Mouse (Mus musculus): ENCODE data around the gene Scgb3a1. TPM values are rescaled to one million over a fixed set of nuclear protein-coding genes. Genes with fewer than 3 reads are reported as not detected.

Scgb3a1 gene
- polyA plus RNA-seq, 1 experiment, result not detected

- peak; percentile 26 for DNase-seq
Measured at GRCm38 (mm10) chr11:49631154-49631553, 32.3 kb upstream of the Scgb3a1 start.

GRCm38 (mm10) chr11:49632256-49632655 lies 31.2 kb upstream of the Scgb3a1 start:
- WGBS, result 46% methylated on average over 2 of the region's 2 CpGs
- H3K27me3 ChIP-seq (replicated peaks; ENCODE audit: control insufficient read depth, insufficient read depth, low read length), result no peaks in the 10 kb centered on the region
- no peaks in the 10 kb centered on the region for H3K4me1 ChIP-seq (ENCODE audit: control insufficient read depth, insufficient read depth, low read length)
- no peak overlapping the region for H3K4me3 ChIP-seq (ENCODE audit: insufficient read depth, low read depth, low read length)
- TF ChIP-seq CTCF (conservative IDR thresholded peaks at IDR 0.05; ENCODE audit: insufficient read depth, insufficient read length, low read depth, low read length), result no peak
- no peak for TF ChIP-seq POLR2A (IDR thresholded peaks at IDR 0.05; ENCODE audit: low read depth, low read length)
- 0 out of 2 replicates have a peak overlapping the region, but pooled peaks have one; percentile 13 for H3K27ac ChIP-seq (ENCODE audit: insufficient read depth, low read depth, low read length)
- no peaks in the 10 kb centered on the region for H3K36me3 ChIP-seq (ENCODE audit: control insufficient read depth, insufficient read depth, low read length)
- DNase-seq, result peak; percentile 58

More at GRCm38 (mm10) chr11:49631154-49631553, 32.3 kb upstream of the Scgb3a1 start:
- TF ChIP-seq CTCF (conservative IDR thresholded peaks at IDR 0.05; ENCODE audit: insufficient read depth, insufficient read length, low read depth, low read length), result peak; percentile 48
- no peak for TF ChIP-seq POLR2A (IDR thresholded peaks at IDR 0.05; ENCODE audit: low read depth, low read length)
- WGBS, result 28% methylated on average over 3 of the region's 3 CpGs
- Histone ChIP-seq H3K4me3 (ENCODE audit: insufficient read depth, low read depth, low read length) (no peak overlapping the region), H3K27me3 (replicated peaks; ENCODE audit: control insufficient read depth, insufficient read depth, low read length) (no peaks in the 10 kb centered on the region), H3K36me3 (ENCODE audit: control insufficient read depth, insufficient read depth, low read length) (no peaks in the 10 kb centered on the region), H3K4me1 (ENCODE audit: control insufficient read depth, insufficient read depth, low read length) (no peaks in the 10 kb centered on the region), H3K27ac (ENCODE audit: insufficient read depth, low read depth, low read length) (no peak overlapping the region)

GRCm38 (mm10) chr11:49634101-49634500 lies 29.3 kb upstream of the Scgb3a1 start:
- TF ChIP-seq CTCF (conservative IDR thresholded peaks at IDR 0.05; ENCODE audit: insufficient read depth, insufficient read length, low read depth, low read length) (no peak), POLR2A (IDR thresholded peaks at IDR 0.05; ENCODE audit: low read depth, low read length) (no peak)
- no peaks in the 10 kb centered on the region for H3K27me3 ChIP-seq (replicated peaks; ENCODE audit: control insufficient read depth, insufficient read depth, low read length)
- H3K36me3 ChIP-seq (ENCODE audit: control insufficient read depth, insufficient read depth, low read length), result no peaks in the 10 kb centered on the region
- 20% methylated on average over 22 of the region's 22 CpGs for WGBS
- no peak overlapping the region for H3K4me3 ChIP-seq (ENCODE audit: insufficient read depth, low read depth, low read length)
- no peaks in the 10 kb centered on the region for H3K4me1 ChIP-seq (ENCODE audit: control insufficient read depth, insufficient read depth, low read length)
- no peak overlapping the region for H3K27ac ChIP-seq (ENCODE audit: insufficient read depth, low read depth, low read length)
- peak; percentile 29 for DNase-seq

- no peaks in the 10 kb centered on the region for H3K4me1 ChIP-seq (ENCODE audit: control insufficient read depth, insufficient read depth, low read length)
- H3K4me3 ChIP-seq (ENCODE audit: insufficient read depth, low read depth, low read length), result no peak overlapping the region
- H3K27me3 ChIP-seq (replicated peaks; ENCODE audit: control insufficient read depth, insufficient read depth, low read length), result no peaks in the 10 kb centered on the region
- 62% methylated on average over 6 of the region's 6 CpGs for WGBS
- H3K27ac ChIP-seq (ENCODE audit: insufficient read depth, low read depth, low read length), result no peak overlapping the region
- no peak for DNase-seq
- TF ChIP-seq CTCF (conservative IDR thresholded peaks at IDR 0.05; ENCODE audit: insufficient read depth, insufficient read length, low read depth, low read length) (no peak), POLR2A (IDR thresholded peaks at IDR 0.05; ENCODE audit: low read depth, low read length) (no peak)
- no peaks in the 10 kb centered on the region for H3K36me3 ChIP-seq (ENCODE audit: control insufficient read depth, insufficient read depth, low read length)
Measured at GRCm38 (mm10) chr11:49635671-49636070, 27.7 kb upstream of the Scgb3a1 start.

GRCm38 (mm10) chr11:49636449-49636848 lies 27.0 kb upstream of the Scgb3a1 start:
- H3K4me3 ChIP-seq (ENCODE audit: insufficient read depth, low read depth, low read length), result no peak overlapping the region
- H3K36me3 ChIP-seq (ENCODE audit: control insufficient read depth, insufficient read depth, low read length), result no peaks in the 10 kb centered on the region
- no peak overlapping the region for H3K27ac ChIP-seq (ENCODE audit: insufficient read depth, low read depth, low read length)
- DNase-seq, result no peak
- peak; percentile 54 for TF ChIP-seq CTCF (conservative IDR thresholded peaks at IDR 0.05; ENCODE audit: insufficient read depth, insufficient read length, low read depth, low read length)
- TF ChIP-seq POLR2A (IDR thresholded peaks at IDR 0.05; ENCODE audit: low read depth, low read length), result no peak
- H3K4me1 ChIP-seq (ENCODE audit: control insufficient read depth, insufficient read depth, low read length), result no peaks in the 10 kb centered on the region
- H3K27me3 ChIP-seq (replicated peaks; ENCODE audit: control insufficient read depth, insufficient read depth, low read length), result no peaks in the 10 kb centered on the region
- WGBS, result 10% methylated on average over 11 of the region's 11 CpGs

- Histone ChIP-seq H3K4me3 (ENCODE audit: insufficient read depth, low read depth, low read length) (no peak overlapping the region), H3K27ac (ENCODE audit: insufficient read depth, low read depth, low read length) (no peak overlapping the region), H3K27me3 (replicated peaks; ENCODE audit: control insufficient read depth, insufficient read depth, low read length) (no peaks in the 10 kb centered on the region), H3K4me1 (ENCODE audit: control insufficient read depth, insufficient read depth, low read length) (peaks cover 3% of the 10 kb centered on the region; the same call in 1 of the 2 replicates), H3K36me3 (ENCODE audit: control insufficient read depth, insufficient read depth, low read length) (no peaks in the 10 kb centered on the region)
- TF ChIP-seq POLR2A (IDR thresholded peaks at IDR 0.05; ENCODE audit: low read depth, low read length) (no peak), CTCF (conservative IDR thresholded peaks at IDR 0.05; ENCODE audit: insufficient read depth, insufficient read length, low read depth, low read length) (no peak)
- 41% methylated on average over 8 of the region's 8 CpGs for WGBS
- no peak for DNase-seq
Measured at GRCm38 (mm10) chr11:49645677-49646076, 17.7 kb upstream of the Scgb3a1 start.

GRCm38 (mm10) chr11:49650113-49650993 lies 13.1 kb upstream of the Scgb3a1 start:
- Histone ChIP-seq H3K4me1 (ENCODE audit: control insufficient read depth, insufficient read depth, low read length) (peaks cover 5% of the 10 kb centered on the region; the same call in 1 of the 2 replicates), H3K4me3 (ENCODE audit: insufficient read depth, low read depth, low read length) (no peak overlapping the region), H3K36me3 (ENCODE audit: control insufficient read depth, insufficient read depth, low read length) (no peaks in the 10 kb centered on the region), H3K27me3 (replicated peaks; ENCODE audit: control insufficient read depth, insufficient read depth, low read length) (no peaks in the 10 kb centered on the region), H3K27ac (ENCODE audit: insufficient read depth, low read depth, low read length) (no peak overlapping the region)
- TF ChIP-seq CTCF (conservative IDR thresholded peaks at IDR 0.05; ENCODE audit: insufficient read depth, insufficient read length, low read depth, low read length) (peak; percentile 40), POLR2A (IDR thresholded peaks at IDR 0.05; ENCODE audit: low read depth, low read length) (no peak)
- 39% methylated on average over 18 of the region's 18 CpGs for WGBS
- DNase-seq, result peak; percentile 78
